Mouse (Mus musculus) adrenal gland, adult 10 weeks (tissue): ENCODE measurements around the gene Olfr724. TPM values are rescaled to one million over a fixed set of nuclear protein-coding genes. Genes with fewer than 3 reads are reported as not detected.

ENCODE experiments used
- polyA plus RNA-seq: library from polyadenylated mRNA; stranded (reverse); fragments of 350-450 nt; fragmentation: Illumina TruSeq; extraction: RNeasy Lipid Tissue Mini Kit (QIAGEN cat#74804); gene quantifications from one replicate; pipeline ENCODE4 v1.2.3, GENCODE M21; 2014; ENCODE audit warnings: low read depth, low replicate concordance

Olfr724 gene
- polyA plus RNA-seq, result not detected

DNA sequence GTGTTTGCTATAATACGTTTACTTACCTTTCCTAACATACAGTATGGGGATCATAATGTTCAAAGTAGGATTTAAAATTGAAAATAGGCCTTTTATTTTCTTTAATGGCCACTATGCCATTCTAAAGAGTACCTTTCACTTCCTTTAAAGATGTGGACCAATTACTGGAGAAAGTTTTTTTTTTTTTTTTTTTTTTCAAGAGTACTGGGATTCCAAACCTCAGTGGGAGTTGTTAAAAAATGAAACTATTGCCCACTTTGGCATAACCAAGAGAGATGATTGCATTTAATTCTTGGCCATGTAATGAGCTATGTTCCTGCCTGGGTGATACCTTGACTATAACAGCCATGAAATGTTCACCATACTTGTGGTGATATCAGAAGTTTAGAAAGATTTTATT is at the start of gene Olfr724:
Gene Olfr724 (minus strand): TSS at position 101 of the 400 bp plus-strand sequence.

DNA sequence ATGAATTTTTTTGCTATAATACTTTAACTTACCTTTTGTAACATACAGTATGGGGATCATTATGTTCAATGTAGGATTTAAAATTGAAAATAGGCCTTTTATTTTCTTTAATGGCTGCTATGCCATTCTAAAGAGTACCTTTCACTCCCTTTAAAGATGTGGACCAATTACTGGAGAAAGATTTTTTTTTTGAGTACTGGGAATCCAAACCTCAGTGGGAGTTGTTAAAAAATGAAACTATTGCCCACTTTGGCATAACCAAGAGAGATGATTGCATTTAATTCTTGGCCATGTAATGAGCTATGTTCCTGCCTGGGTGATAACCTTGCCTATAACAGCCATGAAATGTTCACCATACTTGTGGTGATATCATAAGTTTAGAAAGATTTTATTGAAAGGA is 31.4 kb downstream of the Olfr724 start, which contains the start of gene Olfr723:
Gene Olfr723 (minus strand): TSS at position 101 of the 400 bp plus-strand sequence.

Other genes with a start within 250 kb of the Olfr724 start
- 2.1 TPM for gene Armh4, start 179.9 kb downstream of the Olfr724 start, polyA plus RNA-seq
- not detected for gene Olfr722, start 61.3 kb downstream of the Olfr724 start, polyA plus RNA-seq
- not detected for gene Olfr723, start 31.5 kb downstream of the Olfr724 start, polyA plus RNA-seq
- not detected for gene Olfr725, start 77.1 kb upstream of the Olfr724 start, polyA plus RNA-seq
- gene Olfr726, start 127.7 kb upstream of the Olfr724 start, polyA plus RNA-seq, result not detected
- not detected for gene Olfr727, start 159.9 kb upstream of the Olfr724 start, polyA plus RNA-seq
- not detected for gene Olfr728, start 179.4 kb upstream of the Olfr724 start, polyA plus RNA-seq
- not detected for gene Olfr729, start 189.6 kb upstream of the Olfr724 start, polyA plus RNA-seq
- not detected for gene Olfr730, start 224.9 kb upstream of the Olfr724 start, polyA plus RNA-seq